Mouse (Mus musculus): ENCODE measurements around the gene Scml4.

DNA sequence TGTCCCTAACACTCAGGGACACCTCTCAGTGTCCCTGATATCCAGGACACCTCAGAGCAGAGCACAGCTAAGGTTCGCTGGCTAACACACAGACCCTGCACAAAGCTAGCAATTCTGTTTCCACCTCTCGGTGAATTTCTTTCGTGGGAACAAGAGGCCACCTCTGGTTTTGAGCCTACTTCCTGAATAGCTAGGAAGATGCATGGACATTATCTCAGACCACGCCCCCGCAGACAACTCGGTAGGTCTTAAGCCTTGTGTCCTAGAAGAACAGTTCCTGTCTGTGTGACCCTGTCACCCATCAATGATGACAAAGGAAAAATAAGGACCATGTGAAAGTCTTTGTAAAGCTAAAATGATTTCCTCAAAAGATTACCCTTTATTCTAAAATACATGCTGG lies 54.0 kb downstream of the Scml4 start:
- no peak for TF ChIP-seq MAFK (IDR thresholded peaks at IDR 0.05; ENCODE audit: insufficient read depth, low read depth, low read length)
- no peak for TF ChIP-seq ZNF384 (IDR thresholded peaks at IDR 0.05; ENCODE audit: low read depth, low read length)
